Mouse (Mus musculus): ENCODE measurements around the gene Cib2.

DNA sequence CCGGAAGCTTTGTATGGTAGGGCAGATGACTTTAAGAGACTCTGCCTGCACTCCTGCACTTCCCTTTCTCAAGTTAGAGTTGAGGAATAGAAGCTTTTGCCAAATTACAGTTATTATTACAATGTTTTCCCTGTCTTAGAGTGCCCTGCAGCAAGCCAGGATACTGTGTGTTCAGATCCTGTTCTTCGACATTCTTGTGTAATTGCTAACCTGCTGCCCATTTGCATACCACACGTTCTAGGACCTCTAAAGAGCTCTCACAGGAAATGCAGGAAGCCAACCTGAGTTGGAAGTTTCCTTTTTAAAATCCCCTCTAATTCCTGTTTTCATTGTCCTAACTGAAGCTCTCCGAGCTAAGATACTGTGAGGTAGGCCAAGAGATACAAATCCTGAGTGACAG is 6.9 kb upstream of the Cib2 start:
- no peak for TF ChIP-seq CTCF (IDR thresholded peaks at IDR 0.05; ENCODE audit: extremely low read depth, insufficient read depth, low read length)
- TF ChIP-seq POLR2A (IDR thresholded peaks at IDR 0.05; ENCODE audit: extremely low read depth, insufficient read depth, low read length), result no peak

Measured in cortical plate, adult 2 months (tissue).